Mouse (Mus musculus): ENCODE data around the gene N6amt1. TPM values are rescaled to one million over a fixed set of nuclear protein-coding genes. Genes with fewer than 3 reads are reported as not detected.

Gene N6amt1
- polyA plus RNA-seq, 1 experiment from 2014 or later = 16.1 TPM

Other genes starting within 250 kb of the N6amt1 start
- 27.6 and 30.6 TPM in 2 replicates for gene Ltn1, start 78.4 kb downstream of the N6amt1 start, polyA plus RNA-seq (2016; fragmentation: Nextera tagmentation; extraction: Ambion mirVana)
- gene Rwdd2b, start 86.4 kb downstream of the N6amt1 start, polyA plus RNA-seq (2016; fragmentation: Nextera tagmentation; extraction: Ambion mirVana) = 12.0 and 12.1 TPM in 2 replicates
- gene Usp16, start 100.5 kb downstream of the N6amt1 start, polyA plus RNA-seq (2016; fragmentation: Nextera tagmentation; extraction: Ambion mirVana) = 32.0 and 33.7 TPM in 2 replicates
- gene Cct8, start 141.7 kb downstream of the N6amt1 start, polyA plus RNA-seq (2016; fragmentation: Nextera tagmentation; extraction: Ambion mirVana) = 488 and 627 TPM in 2 replicates
- not detected in 2 replicates for gene Map3k7cl, start 199.1 kb downstream of the N6amt1 start, polyA plus RNA-seq (2016; fragmentation: Nextera tagmentation; extraction: Ambion mirVana)